Mouse (Mus musculus): ENCODE results near the gene Fam243. TPM values are rescaled to one million over a fixed set of nuclear protein-coding genes. Genes with fewer than 3 reads are reported as not detected.
A peak's percentile ranks its signal among the peaks of the same experiment; 100 is the strongest.

The Fam243 gene
- polyA plus RNA-seq, 2 experiments: not detected

DNA sequence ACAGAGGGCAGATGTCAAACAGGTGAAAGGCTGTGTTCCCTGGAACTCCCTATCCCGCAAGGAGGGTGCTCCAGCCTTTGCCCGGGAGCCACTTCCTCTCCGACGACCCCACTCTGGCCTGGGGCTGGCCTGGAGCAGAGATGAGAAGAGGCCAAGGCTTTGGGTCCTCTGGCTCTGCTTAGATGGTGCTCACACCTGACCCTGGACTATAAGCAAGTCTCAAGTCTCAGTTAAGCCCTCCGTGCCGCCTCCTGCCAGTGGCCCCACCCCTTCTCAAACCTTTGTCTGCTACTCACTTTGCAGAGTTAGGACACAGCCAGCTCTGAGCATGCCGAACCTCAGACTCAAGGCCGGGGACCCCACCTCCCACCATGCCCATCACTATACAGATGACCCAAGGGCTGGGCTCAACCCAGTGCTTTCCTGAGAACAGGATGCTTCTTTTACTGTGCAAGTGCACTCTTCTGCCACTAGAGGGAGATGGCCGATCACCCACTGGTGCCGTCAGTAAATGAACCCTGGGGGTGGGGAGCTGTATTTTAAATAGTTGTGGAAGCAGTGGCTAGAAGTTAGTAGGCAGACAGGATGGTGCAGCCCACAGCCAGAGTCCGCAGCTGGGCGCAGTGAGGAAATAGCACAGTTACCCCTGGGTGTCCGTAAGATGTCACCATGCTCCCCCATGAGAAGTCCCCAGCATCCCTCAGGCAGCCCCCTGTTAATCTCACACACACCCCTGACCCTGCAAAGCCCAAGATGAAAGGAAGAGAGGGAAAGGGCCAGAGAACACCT lies 7.1 kb downstream of the Fam243 start:
- peak; percentile 75 for DNase-seq (ENCODE audit: low spot score)
- Histone ChIP-seq H3K4me2 (replicated peaks; ENCODE audit: low read depth, low read length, severe bottlenecking) (no peak overlapping the region), H3K27ac (replicated peaks; ENCODE audit: low read depth, low read length) (no peak overlapping the region), H3K4me1 (ENCODE audit: control insufficient read depth, insufficient read depth, low read length) (no peaks in the 10 kb centered on the region), H3K4me3 (replicated peaks; ENCODE audit: low read length) (no peak overlapping the region), H3K9me3 (ENCODE audit: control insufficient read depth, low read length) (no peaks in the 10 kb centered on the region), H3K36me3 (ENCODE audit: control insufficient read depth, insufficient read depth, low read length) (peaks cover 35% of the 10 kb centered on the region), H3K9ac (ENCODE audit: low read depth, low read length, severe bottlenecking) (peak overlapping the region; percentile 34; the same call in 1 of the 2 replicates), H3K27me3 (ENCODE audit: control insufficient read depth, insufficient read depth, low read length) (no peaks in the 10 kb centered on the region)
- 48% methylated on average over 13 of the region's 13 CpGs for WGBS
- peak; percentile 72; the same call in 1 of the 2 replicates for ATAC-seq (ENCODE audit: low FRiP score, low read depth)
- TF ChIP-seq POLR2A (IDR thresholded peaks at IDR 0.05; ENCODE audit: borderline replicate concordance, extremely low read depth, insufficient read depth, insufficient read length): no peak

DNA sequence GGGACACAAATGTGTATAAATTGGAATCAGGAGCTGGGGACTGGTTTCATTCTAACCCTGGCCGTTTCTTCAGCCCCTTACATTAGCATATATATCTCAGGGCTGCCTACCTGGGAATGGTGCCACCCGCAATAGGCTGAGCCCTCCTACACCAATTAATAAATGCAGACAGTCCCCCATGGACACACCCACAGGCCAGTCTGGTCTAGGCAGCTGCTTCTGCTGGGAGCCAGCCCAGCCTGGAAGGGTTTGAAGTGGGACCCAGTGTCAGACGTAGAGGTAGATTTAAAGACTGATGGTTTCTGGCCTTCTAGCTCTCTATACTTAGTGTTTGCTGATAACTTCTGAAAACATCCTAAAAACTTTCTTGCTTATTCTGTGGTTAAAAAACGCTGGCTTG lies 12.1 kb downstream of the Fam243 start:
- DNase-seq (ENCODE audit: low spot score) (no peak), ATAC-seq (ENCODE audit: low FRiP score, low read depth) (no peak)
- Histone ChIP-seq H3K9ac (ENCODE audit: low read depth, low read length, severe bottlenecking) (no peak overlapping the region), H3K4me2 (replicated peaks; ENCODE audit: low read depth, low read length, severe bottlenecking) (no peak overlapping the region), H3K27me3 (ENCODE audit: control insufficient read depth, insufficient read depth, low read length) (no peaks in the 10 kb centered on the region), H3K36me3 (ENCODE audit: control insufficient read depth, insufficient read depth, low read length) (peaks cover 71% of the 10 kb centered on the region), H3K9me3 (ENCODE audit: control insufficient read depth, low read length) (no peaks in the 10 kb centered on the region), H3K27ac (replicated peaks; ENCODE audit: low read depth, low read length) (no peak overlapping the region), H3K4me3 (replicated peaks; ENCODE audit: low read length) (no peak overlapping the region), H3K4me1 (ENCODE audit: control insufficient read depth, insufficient read depth, low read length) (no peaks in the 10 kb centered on the region)
- TF ChIP-seq POLR2A (IDR thresholded peaks at IDR 0.05; ENCODE audit: borderline replicate concordance, extremely low read depth, insufficient read depth, insufficient read length): no peak
- WGBS: 27% methylated on average over 4 of the region's 4 CpGs

DNA sequence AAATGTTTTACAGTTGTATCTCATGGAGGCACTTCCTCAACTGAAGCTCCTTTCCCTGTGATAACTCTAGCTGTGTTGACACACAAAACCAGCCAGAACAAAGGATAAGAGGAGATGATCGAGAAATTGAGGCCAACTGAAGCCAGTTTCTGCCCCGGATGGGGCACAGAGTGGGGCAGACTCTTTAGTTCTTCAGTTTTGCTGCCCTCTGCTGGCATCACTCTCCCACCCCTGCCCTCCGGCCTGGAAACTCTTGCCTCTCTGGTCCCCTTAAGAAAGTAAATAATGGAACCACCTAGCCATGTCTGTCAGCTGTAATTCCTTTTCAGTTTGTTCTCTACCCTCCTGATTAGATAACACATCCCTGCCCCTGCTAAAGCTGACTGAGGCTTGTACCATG lies 13.3 kb downstream of the Fam243 start:
- DNase-seq (ENCODE audit: low spot score) (no peak), ATAC-seq (ENCODE audit: low FRiP score, low read depth) (no peak)
- Histone ChIP-seq H3K36me3 (ENCODE audit: control insufficient read depth, insufficient read depth, low read length) (peaks cover 64% of the 10 kb centered on the region), H3K27me3 (ENCODE audit: control insufficient read depth, insufficient read depth, low read length) (no peaks in the 10 kb centered on the region), H3K4me3 (replicated peaks; ENCODE audit: low read length) (no peak overlapping the region), H3K4me2 (replicated peaks; ENCODE audit: low read depth, low read length, severe bottlenecking) (no peak overlapping the region), H3K27ac (replicated peaks; ENCODE audit: low read depth, low read length) (no peak overlapping the region), H3K4me1 (ENCODE audit: control insufficient read depth, insufficient read depth, low read length) (peaks cover under 1% of the 10 kb centered on the region; the same call in 1 of the 2 replicates), H3K9ac (ENCODE audit: low read depth, low read length, severe bottlenecking) (no peak overlapping the region), H3K9me3 (ENCODE audit: control insufficient read depth, low read length) (no peaks in the 10 kb centered on the region)
- no peak for TF ChIP-seq POLR2A (IDR thresholded peaks at IDR 0.05; ENCODE audit: borderline replicate concordance, extremely low read depth, insufficient read depth, insufficient read length)
- 87% methylated on average over 3 of the region's 3 CpGs for WGBS

DNA sequence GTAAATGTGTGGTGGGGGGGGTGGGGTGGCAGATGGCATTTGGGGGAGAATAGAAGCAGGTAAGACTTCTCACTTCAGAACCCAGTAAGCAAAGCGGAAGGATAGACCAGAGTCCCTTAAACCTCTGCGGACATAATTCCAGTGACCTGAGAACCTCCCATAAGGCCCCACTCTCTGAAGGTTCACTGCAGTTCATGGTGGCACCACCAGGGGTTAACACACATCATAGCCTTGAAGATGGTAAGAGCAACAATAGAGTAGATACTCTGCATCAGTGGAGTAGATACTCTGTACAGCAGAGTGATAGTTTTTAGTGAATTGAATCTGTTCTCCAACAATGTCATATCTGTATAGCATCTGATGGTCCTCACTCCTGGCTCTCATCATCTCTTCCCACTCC lies 15.7 kb downstream of the Fam243 start:
- no peak overlapping the region for H3K27ac ChIP-seq (replicated peaks; ENCODE audit: low read depth, low read length)
- peaks cover 16% of the 10 kb centered on the region for H3K4me1 ChIP-seq (ENCODE audit: control insufficient read depth, insufficient read depth, low read length)
- ATAC-seq (ENCODE audit: low FRiP score, low read depth): no peak
- H3K4me3 ChIP-seq (replicated peaks; ENCODE audit: low read length): no peak overlapping the region
- no peak overlapping the region for H3K4me2 ChIP-seq (replicated peaks; ENCODE audit: low read depth, low read length, severe bottlenecking)
- no peak for TF ChIP-seq POLR2A (IDR thresholded peaks at IDR 0.05; ENCODE audit: borderline replicate concordance, extremely low read depth, insufficient read depth, insufficient read length)
- H3K9ac ChIP-seq (ENCODE audit: low read depth, low read length, severe bottlenecking): no peak overlapping the region
- peaks cover 45% of the 10 kb centered on the region for H3K36me3 ChIP-seq (ENCODE audit: control insufficient read depth, insufficient read depth, low read length)
- 100% methylated on average over 2 of the region's 2 CpGs for WGBS
- no peak for DNase-seq (ENCODE audit: low spot score)
- no peaks in the 10 kb centered on the region for H3K9me3 ChIP-seq (ENCODE audit: control insufficient read depth, low read length)
- H3K27me3 ChIP-seq (ENCODE audit: control insufficient read depth, insufficient read depth, low read length): no peaks in the 10 kb centered on the region

DNA sequence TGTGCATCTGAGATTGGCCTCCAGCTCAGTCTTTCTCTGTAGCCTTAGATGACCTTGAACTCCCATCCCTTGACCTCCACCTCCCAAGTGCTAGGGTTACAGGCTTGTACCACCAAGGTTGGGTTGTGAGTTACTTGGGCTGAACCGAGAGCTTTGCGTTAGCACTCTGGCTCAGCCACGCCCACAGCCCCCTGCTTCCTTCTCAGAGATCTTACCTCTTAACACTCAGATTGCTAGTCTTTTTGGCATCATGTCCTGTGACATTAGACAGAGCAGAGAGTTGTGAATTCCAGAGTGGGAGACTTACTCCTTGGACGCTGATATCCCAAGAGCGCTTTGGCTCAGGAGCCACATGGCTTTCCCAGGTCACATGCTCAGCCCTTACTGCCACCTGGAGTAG lies 18.7 kb downstream of the Fam243 start:
- no peak for DNase-seq (ENCODE audit: low spot score)
- H3K4me2 ChIP-seq (replicated peaks; ENCODE audit: low read depth, low read length, severe bottlenecking): peak overlapping the region; percentile 85; the same call in 1 of the 2 replicates
- 46% methylated on average over 5 of the region's 5 CpGs for WGBS
- no peak overlapping the region for H3K27ac ChIP-seq (replicated peaks; ENCODE audit: low read depth, low read length)
- H3K4me3 ChIP-seq (replicated peaks; ENCODE audit: low read length): peak overlapping the region; percentile 70; the same call in 1 of the 2 replicates
- H3K9ac ChIP-seq (ENCODE audit: low read depth, low read length, severe bottlenecking): peak overlapping the region; percentile 36; the same call in 1 of the 2 replicates
- peaks cover 23% of the 10 kb centered on the region for H3K36me3 ChIP-seq (ENCODE audit: control insufficient read depth, insufficient read depth, low read length)
- H3K4me1 ChIP-seq (ENCODE audit: control insufficient read depth, insufficient read depth, low read length): peaks cover 18% of the 10 kb centered on the region
- H3K27me3 ChIP-seq (ENCODE audit: control insufficient read depth, insufficient read depth, low read length): no peaks in the 10 kb centered on the region
- ATAC-seq (ENCODE audit: low FRiP score, low read depth): no peak
- TF ChIP-seq POLR2A (IDR thresholded peaks at IDR 0.05; ENCODE audit: borderline replicate concordance, extremely low read depth, insufficient read depth, insufficient read length): no peak
- H3K9me3 ChIP-seq (ENCODE audit: control insufficient read depth, low read length): no peaks in the 10 kb centered on the region

Measured in limb, embryonic 14.5 days (tissue).